Mouse (Mus musculus): ENCODE results near the gene Scaper.

- no peak for TF ChIP-seq CTCF (IDR thresholded peaks at IDR 0.05; ENCODE audit: low read depth)
- TF ChIP-seq EP300 (IDR thresholded peaks at IDR 0.05; ENCODE audit: low read depth) = no peak
Observed at GRCm38 (mm10) chr9:55576571-55576970, 361.3 kb downstream of the Scaper start.

Data from liver, embryonic 14.5 days (tissue).